Mouse (Mus musculus) neural tube, embryonic 12.5 days (tissue): ENCODE data around the gene Zbtb44. TPM values are rescaled to one million over a fixed set of nuclear protein-coding genes. Genes with fewer than 3 reads are reported as not detected.

Experiments used
- ATAC-seq: fragments of 200-750 bp; cut with Nextera tagmentation; 2 replicates; pipeline ENCODE4 v1.8.0; 2017; ENCODE audit warnings: low read depth, mild to moderate bottlenecking, moderate TSS enrichment, moderate library complexity; ENCODE audit not compliant: low FRiP score
- H3K27ac ChIP-seq: fragments of 300-500 bp; sonication (generic); 2 replicates; pipeline ENCODE4 v1.5.1; 2016
- H3K27me3 ChIP-seq: fragments of 300-500 bp; sonication (generic); replicated peaks from 2 replicates; pipeline ENCODE4 v1.6.1; 2016; ENCODE audit warnings: mild to moderate bottlenecking
- H3K36me3 ChIP-seq: fragments of 300-500 bp; sonication (generic); 2 replicates; pipeline ENCODE4 v1.6.1; 2016; ENCODE audit warnings: mild to moderate bottlenecking
- H3K4me1 ChIP-seq: fragments of 300-500 bp; sonication (generic); 2 replicates; pipeline ENCODE4 v1.6.1; 2016
- H3K4me2 ChIP-seq: fragments of 300-500 bp; sonication (generic); replicated peaks from 2 replicates; pipeline ENCODE4 v1.6.1; 2016; ENCODE audit warnings: mild to moderate bottlenecking
- H3K4me3 ChIP-seq: fragments of 300-500 bp; sonication (generic); 2 replicates; pipeline ENCODE4 v1.5.1; 2016
- H3K9ac ChIP-seq: fragments of 300-500 bp; sonication (generic); 2 replicates; pipeline ENCODE4 v1.6.1; 2016; ENCODE audit warnings: mild to moderate bottlenecking
- H3K9me3 ChIP-seq: fragments of 300-500 bp; sonication (generic); 2 replicates; pipeline ENCODE4 v1.6.1; 2016; ENCODE audit warnings: mild to moderate bottlenecking
- WGBS: fragments of 180-500 bp; shearing (Covaris S2); methylation state at CpG from one replicate; pipeline ENCODE4 v1.1.7; 2016; 5-methylcytosine and 5-hydroxymethylcytosine counted together
- polyA plus RNA-seq: library from polyadenylated mRNA; unstranded; fragments of >200 nt; fragmentation: Nextera tagmentation; extraction: Ambion mirVana; gene quantifications from 2 replicates; pipeline ENCODE4 v1.2.1, GENCODE M21; 2016

Gene Zbtb44
- polyA plus RNA-seq, 1 experiment from 2014 or later = 6.7 TPM

DNA sequence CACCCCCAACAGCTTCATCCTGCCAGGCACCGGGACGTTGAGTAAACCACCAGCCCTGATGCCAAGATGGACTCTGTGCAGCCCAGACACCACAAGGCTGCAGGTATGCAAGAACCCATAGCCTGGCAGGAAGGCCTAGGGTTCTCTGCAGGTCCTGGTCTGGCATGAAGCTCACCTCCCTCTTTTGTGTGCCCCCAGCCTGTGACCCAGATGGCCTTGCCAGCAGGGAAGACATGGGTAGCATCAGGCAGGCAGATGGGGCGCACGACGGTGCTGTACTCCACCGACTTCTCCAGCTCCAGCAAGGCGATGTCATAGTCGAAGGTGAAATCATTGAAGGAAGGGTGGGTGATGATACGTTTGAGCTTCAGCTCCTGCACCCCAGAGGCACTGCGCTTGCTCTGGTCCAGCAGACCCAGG lies 60.7 kb downstream of the Zbtb44 start:
- Histone ChIP-seq H3K27me3 (no peaks in the 10 kb centered on the region), H3K4me3 (no peak overlapping the region), H3K4me1 (no peaks in the 10 kb centered on the region), H3K9ac (no peak overlapping the region), H3K9me3 (no peaks in the 10 kb centered on the region), H3K4me2 (no peak overlapping the region), H3K27ac (no peak overlapping the region), H3K36me3 (no peaks in the 10 kb centered on the region)
- WGBS = 94% methylated on average over 10 of the region's 10 CpGs
- ATAC-seq = no peak

DNA sequence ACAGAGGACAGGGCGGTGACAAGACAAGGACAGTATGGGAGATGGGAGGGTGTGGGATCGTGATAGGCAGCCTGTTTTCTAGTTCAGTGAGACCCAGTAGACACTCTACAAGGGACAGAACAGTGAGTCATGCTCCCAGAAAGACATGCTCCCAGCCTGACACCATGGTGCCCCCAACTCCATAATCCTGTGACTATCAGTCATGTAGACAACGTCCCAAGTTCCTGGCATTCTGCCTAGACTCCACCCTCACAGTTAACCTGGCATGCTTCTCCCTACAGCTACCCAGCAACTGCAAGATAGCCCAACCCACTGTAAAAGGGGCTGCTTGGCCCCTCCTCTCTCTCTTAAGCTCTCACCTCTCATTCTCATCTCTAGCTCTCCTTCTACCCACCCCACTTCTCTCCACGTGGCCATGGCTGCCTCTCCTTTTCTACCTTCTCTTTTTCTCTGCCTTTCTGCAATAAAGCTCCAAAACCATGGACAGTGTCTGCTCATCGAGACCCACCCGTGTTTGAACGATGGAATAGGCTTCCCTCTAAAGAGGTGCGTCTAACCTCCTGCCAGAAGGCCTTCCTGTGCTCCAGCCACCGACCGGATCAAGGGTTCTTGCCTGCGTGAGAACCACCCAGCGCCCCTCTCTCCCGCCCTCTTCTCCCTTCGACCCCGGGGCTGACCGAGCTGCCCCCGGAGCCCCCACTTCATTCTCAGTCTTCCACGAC lies 61.8 kb downstream of the Zbtb44 start:
- H3K9me3 ChIP-seq = no peaks in the 10 kb centered on the region

DNA sequence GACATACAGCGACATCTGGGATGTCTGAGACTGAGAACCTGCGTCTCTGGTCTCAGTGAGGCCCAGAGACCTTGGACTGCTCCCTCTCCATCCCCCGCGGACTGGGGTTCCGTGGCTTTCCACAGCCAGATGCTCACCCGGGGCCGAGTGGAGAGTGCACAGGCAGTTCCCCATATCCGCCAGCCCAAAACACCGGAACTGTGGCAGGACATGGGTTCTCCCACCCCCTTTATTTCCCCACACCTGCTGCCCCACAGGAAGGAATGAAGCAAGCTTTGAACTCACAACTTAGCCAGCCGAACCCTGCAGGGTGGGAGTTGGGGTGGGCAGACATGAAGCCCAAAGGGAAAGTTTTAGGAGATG lies 62.4 kb downstream of the Zbtb44 start:
- no peak overlapping the region for H3K9ac ChIP-seq
- 92% methylated on average over 10 of the region's 10 CpGs for WGBS
- no peaks in the 10 kb centered on the region for H3K27me3 ChIP-seq
- no peak overlapping the region for H3K4me2 ChIP-seq
- no peaks in the 10 kb centered on the region for H3K36me3 ChIP-seq
- ATAC-seq = no peak
- no peak overlapping the region for H3K27ac ChIP-seq
- no peaks in the 10 kb centered on the region for H3K9me3 ChIP-seq
- H3K4me1 ChIP-seq = no peaks in the 10 kb centered on the region
- H3K4me3 ChIP-seq = no peak overlapping the region

More for the DNA sequence above, 61.8 kb downstream of the Zbtb44 start:
- Histone ChIP-seq H3K9ac (no peak overlapping the region), H3K36me3 (no peaks in the 10 kb centered on the region), H3K27ac (no peak overlapping the region), H3K4me1 (no peaks in the 10 kb centered on the region), H3K4me3 (no peak overlapping the region), H3K27me3 (no peaks in the 10 kb centered on the region), H3K4me2 (no peak overlapping the region)
- WGBS = 91% methylated on average over 18 of the region's 18 CpGs
- ATAC-seq = no peak

GRCm38 (mm10) chr9:31097088-31098082 lies 66.9 kb downstream of the Zbtb44 start:
- H3K4me3 ChIP-seq = no peak overlapping the region
- 90% methylated on average over 20 of the region's 20 CpGs for WGBS
- no peak overlapping the region for H3K27ac ChIP-seq
- no peak overlapping the region for H3K4me2 ChIP-seq
- no peaks in the 10 kb centered on the region for H3K27me3 ChIP-seq
- no peak overlapping the region for H3K9ac ChIP-seq
- H3K9me3 ChIP-seq = no peaks in the 10 kb centered on the region
- no peaks in the 10 kb centered on the region for H3K4me1 ChIP-seq
- H3K36me3 ChIP-seq = no peaks in the 10 kb centered on the region
- no peak for ATAC-seq

DNA sequence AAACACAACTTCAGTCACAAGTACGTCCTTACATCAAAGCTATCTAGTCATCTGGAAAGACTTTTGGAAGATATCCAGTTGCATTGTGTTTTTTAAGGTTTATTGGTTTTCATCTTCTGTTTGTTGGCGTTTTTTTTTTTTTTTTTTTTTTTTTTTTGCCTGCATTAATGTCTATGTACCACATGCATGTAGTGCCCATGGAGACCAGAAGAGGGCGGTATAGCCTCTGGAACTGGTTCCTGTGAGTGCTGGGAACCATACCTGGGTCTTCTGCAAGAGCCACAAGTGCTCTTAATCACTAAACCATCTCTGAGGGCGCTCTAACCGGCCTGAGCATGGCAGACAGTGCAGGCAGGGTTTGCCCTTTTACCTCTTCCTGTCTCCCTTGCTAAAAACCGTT lies 67.7 kb downstream of the Zbtb44 start:
- Histone ChIP-seq H3K4me3 (no peak overlapping the region), H3K36me3 (no peaks in the 10 kb centered on the region), H3K9ac (no peak overlapping the region), H3K4me1 (no peaks in the 10 kb centered on the region), H3K27me3 (no peaks in the 10 kb centered on the region), H3K4me2 (no peak overlapping the region), H3K27ac (no peak overlapping the region; the same call in 1 of the 2 replicates), H3K9me3 (no peaks in the 10 kb centered on the region)
- ATAC-seq = no peak
- 79% methylated on average over 6 of the region's 6 CpGs for WGBS

DNA sequence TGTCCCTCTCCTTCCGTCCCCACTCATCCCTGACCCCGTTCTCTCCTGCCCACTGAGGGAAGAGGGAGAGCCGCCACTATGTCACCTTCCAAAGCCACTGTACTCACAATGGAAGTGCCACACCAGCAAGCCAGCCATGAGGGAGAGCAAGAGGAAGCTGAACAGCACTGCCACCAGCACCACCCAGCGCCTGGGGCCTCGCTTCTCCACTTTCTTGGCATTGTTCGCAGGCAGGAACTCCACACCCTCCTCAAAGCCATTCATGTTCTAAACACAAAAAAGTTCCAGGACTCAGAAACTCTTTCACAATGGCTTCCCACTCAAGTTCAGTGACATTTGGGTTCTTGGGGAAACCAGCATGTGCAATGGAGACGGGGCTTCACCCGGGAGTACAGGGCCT lies 78.0 kb downstream of the Zbtb44 start:
- 94% methylated on average over 8 of the region's 8 CpGs for WGBS
- no peaks in the 10 kb centered on the region for H3K9me3 ChIP-seq
- H3K27me3 ChIP-seq = no peaks in the 10 kb centered on the region
- no peak overlapping the region for H3K9ac ChIP-seq
- no peak overlapping the region for H3K27ac ChIP-seq
- ATAC-seq = no peak
- H3K4me3 ChIP-seq = no peak overlapping the region
- no peak overlapping the region for H3K4me2 ChIP-seq
- H3K4me1 ChIP-seq = no peaks in the 10 kb centered on the region
- H3K36me3 ChIP-seq = no peaks in the 10 kb centered on the region

GRCm38 (mm10) chr9:31115586-31115985 lies 85.1 kb downstream of the Zbtb44 start:
- Histone ChIP-seq H3K9me3 (no peaks in the 10 kb centered on the region), H3K9ac (no peak overlapping the region), H3K27ac (no peak overlapping the region), H3K4me3 (no peak overlapping the region), H3K4me1 (no peaks in the 10 kb centered on the region), H3K27me3 (no peaks in the 10 kb centered on the region), H3K4me2 (no peak overlapping the region), H3K36me3 (no peaks in the 10 kb centered on the region)
- ATAC-seq = no peak

DNA sequence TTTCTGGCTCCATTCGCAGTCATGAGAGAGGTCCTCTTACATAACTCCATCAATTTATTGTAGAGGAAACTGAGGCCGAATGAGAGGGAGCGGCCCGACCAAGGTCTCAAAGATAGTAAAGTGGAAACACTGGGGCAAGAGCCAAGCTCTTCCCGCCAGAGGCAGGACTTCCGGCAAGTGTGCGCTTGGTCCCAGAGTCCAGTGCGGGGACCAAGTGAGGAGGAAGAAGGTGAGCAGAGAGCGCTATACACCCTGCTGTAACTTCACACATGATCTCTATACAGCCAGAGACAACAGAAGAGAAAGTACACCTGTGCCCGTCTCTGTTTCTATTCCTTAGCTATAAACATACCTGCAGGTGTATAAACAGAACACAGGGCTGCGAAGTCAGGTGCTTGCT lies 86.6 kb downstream of the Zbtb44 start:
- Histone ChIP-seq H3K4me1 (no peaks in the 10 kb centered on the region), H3K9ac (no peak overlapping the region), H3K4me2 (no peak overlapping the region), H3K27me3 (no peaks in the 10 kb centered on the region), H3K4me3 (no peak overlapping the region), H3K9me3 (no peaks in the 10 kb centered on the region), H3K27ac (no peak overlapping the region), H3K36me3 (no peaks in the 10 kb centered on the region)
- no peak for ATAC-seq
- WGBS = 92% methylated on average over 11 of the region's 11 CpGs

- Histone ChIP-seq H3K9ac (no peak overlapping the region), H3K4me3 (no peak overlapping the region), H3K27ac (no peak overlapping the region), H3K4me2 (no peak overlapping the region), H3K4me1 (no peaks in the 10 kb centered on the region), H3K27me3 (no peaks in the 10 kb centered on the region), H3K36me3 (no peaks in the 10 kb centered on the region), H3K9me3 (no peaks in the 10 kb centered on the region)
- WGBS = 90% methylated on average over 6 of the region's 6 CpGs
- ATAC-seq = no peak
These were observed 87.0 kb downstream of the Zbtb44 start for GRCm38 (mm10) chr9:31117488-31117887.

GRCm38 (mm10) chr9:31118520-31119298 lies 88.3 kb downstream of the Zbtb44 start:
- Histone ChIP-seq H3K9me3 (no peaks in the 10 kb centered on the region), H3K4me1 (no peaks in the 10 kb centered on the region), H3K27ac (no peak overlapping the region), H3K4me2 (no peak overlapping the region), H3K9ac (no peak overlapping the region), H3K36me3 (no peaks in the 10 kb centered on the region), H3K4me3 (no peak overlapping the region), H3K27me3 (no peaks in the 10 kb centered on the region)
- no peak for ATAC-seq
- 37% methylated on average over 11 of the region's 11 CpGs for WGBS

DNA sequence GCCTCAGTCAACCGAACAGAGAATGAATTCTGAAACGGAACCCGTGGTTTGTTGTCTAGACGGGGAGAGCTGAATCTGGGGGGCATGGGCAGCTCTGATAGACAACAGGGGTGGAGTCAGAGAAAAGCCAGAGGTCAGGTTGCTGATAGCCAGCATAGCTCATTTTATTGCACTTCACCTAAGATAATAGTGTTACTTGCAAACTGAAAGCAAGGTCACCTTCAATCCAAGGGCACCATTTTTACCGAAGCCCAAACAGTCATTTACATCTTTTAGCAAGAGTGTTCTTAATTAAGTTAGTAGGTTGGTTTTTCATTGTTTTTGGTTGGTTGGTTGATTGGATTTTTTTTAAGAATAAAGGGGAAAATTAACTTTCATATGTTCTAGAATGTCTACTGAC lies 89.0 kb downstream of the Zbtb44 start:
- H3K4me1 ChIP-seq = no peaks in the 10 kb centered on the region
- no peak overlapping the region for H3K4me3 ChIP-seq
- ATAC-seq = no peak
- H3K9ac ChIP-seq = no peak overlapping the region
- H3K36me3 ChIP-seq = no peaks in the 10 kb centered on the region
- no peak overlapping the region for H3K27ac ChIP-seq
- no peaks in the 10 kb centered on the region for H3K9me3 ChIP-seq
- no peaks in the 10 kb centered on the region for H3K27me3 ChIP-seq
- no peak overlapping the region for H3K4me2 ChIP-seq
- 81% methylated on average over 5 of the region's 5 CpGs for WGBS

DNA sequence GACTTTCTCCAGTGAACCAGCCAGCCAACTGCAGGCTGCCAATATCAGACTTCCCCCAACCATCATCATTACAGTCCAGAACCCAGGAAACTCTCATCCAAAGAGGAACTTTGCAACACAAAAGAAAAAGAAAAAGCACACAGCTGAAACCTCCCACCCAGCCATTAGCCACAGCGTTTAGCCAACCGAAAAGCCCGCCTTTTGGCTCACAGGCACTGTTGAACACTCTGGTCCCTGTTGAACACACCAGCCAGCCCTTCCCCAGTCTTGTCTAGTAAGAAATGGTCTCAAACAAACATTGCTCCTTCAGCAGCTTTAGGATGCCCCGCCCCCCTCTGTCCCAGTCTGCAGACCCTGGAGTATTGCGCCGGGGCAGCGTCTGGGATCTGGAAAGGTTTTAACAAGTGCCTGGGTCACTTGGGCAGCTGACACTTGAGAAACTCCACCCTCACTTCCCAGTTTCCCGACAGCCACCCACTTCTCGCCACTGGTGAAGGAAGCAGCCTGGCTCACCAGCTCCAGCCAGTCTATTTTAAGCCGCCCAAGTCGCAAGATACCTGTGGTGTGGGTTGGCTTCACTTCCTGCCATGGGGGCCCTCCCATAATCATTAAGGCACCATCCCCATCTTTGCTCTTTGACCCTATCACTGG lies 89.6 kb downstream of the Zbtb44 start:
- H3K36me3 ChIP-seq = no peaks in the 10 kb centered on the region
- no peaks in the 10 kb centered on the region for H3K27me3 ChIP-seq
- no peak for ATAC-seq
- no peak overlapping the region for H3K27ac ChIP-seq
- no peak overlapping the region for H3K9ac ChIP-seq
- H3K4me3 ChIP-seq = no peak overlapping the region
- 44% methylated on average over 11 of the region's 11 CpGs for WGBS
- H3K9me3 ChIP-seq = no peaks in the 10 kb centered on the region
- H3K4me1 ChIP-seq = no peaks in the 10 kb centered on the region
- H3K4me2 ChIP-seq = no peak overlapping the region
